Mouse (Mus musculus) stomach, embryonic 16.5 days (tissue): ENCODE measurements around the gene Adk. TPM values are rescaled to one million over a fixed set of nuclear protein-coding genes. Genes with fewer than 3 reads are reported as not detected.

Experiments used
- ATAC-seq: fragments of 200-750 bp; cut with Nextera tagmentation; 2 replicates; pipeline ENCODE4 v1.8.0; 2017; ENCODE audit warnings: moderate number of reproducible peaks, moderate TSS enrichment; ENCODE audit not compliant: insufficient read depth, low FRiP score
- H3K27ac ChIP-seq: fragments of 300-500 bp; sonication (generic); 2 replicates; pipeline ENCODE4 v1.5.1; 2014; ENCODE audit warnings: low read length
- H3K27me3 ChIP-seq: fragments of 300-500 bp; sonication (generic); 2 replicates; pipeline ENCODE4 v1.6.1; 2014; ENCODE audit warnings: low read length, control low read depth, mixed read lengths; ENCODE audit not compliant: control insufficient read depth, insufficient read depth
- H3K36me3 ChIP-seq: fragments of 300-500 bp; sonication (generic); 2 replicates; pipeline ENCODE4 v1.6.1; 2014; ENCODE audit warnings: low read length; ENCODE audit not compliant: control insufficient read depth, insufficient read depth
- H3K4me1 ChIP-seq: fragments of 300-500 bp; sonication (generic); 2 replicates; pipeline ENCODE4 v1.6.1; 2014; ENCODE audit warnings: low read length, control low read depth, mixed read lengths; ENCODE audit not compliant: control insufficient read depth, insufficient read depth
- H3K4me2 ChIP-seq: fragments of 300-500 bp; sonication (generic); 2 replicates; pipeline ENCODE4 v1.6.1; 2014; ENCODE audit warnings: low read depth, low read length, mixed read lengths
- H3K4me3 ChIP-seq: fragments of 300-500 bp; sonication (generic); replicated peaks from 2 replicates; pipeline ENCODE4 v1.5.1; 2014; ENCODE audit warnings: mild to moderate bottlenecking, low read length
- H3K9ac ChIP-seq: fragments of 300-500 bp; sonication (generic); 2 replicates; pipeline ENCODE4 v1.6.1; 2014; ENCODE audit warnings: low read length
- H3K9me3 ChIP-seq: fragments of 300-500 bp; sonication (generic); replicated peaks from 2 replicates; pipeline ENCODE4 v1.6.1; 2016; ENCODE audit warnings: low read length, control low read depth; ENCODE audit not compliant: control insufficient read depth
- WGBS: fragments of 180-500 bp; shearing (Covaris S2); extraction: QIAGEN DNeasy Blood & Tissue Kit; methylation state at CpG from one replicate; pipeline ENCODE4 v1.1.7; 2014; 5-methylcytosine and 5-hydroxymethylcytosine counted together
- polyA plus RNA-seq: library from polyadenylated mRNA; unstranded; fragments of >200 nt; fragmentation: Nextera tagmentation; extraction: Ambion mirVana; gene quantifications from 2 replicates; pipeline ENCODE4 v1.2.1, GENCODE M21; 2015

Adk gene
- polyA plus RNA-seq, 1 experiment from 2014 or later: 151 TPM

DNA sequence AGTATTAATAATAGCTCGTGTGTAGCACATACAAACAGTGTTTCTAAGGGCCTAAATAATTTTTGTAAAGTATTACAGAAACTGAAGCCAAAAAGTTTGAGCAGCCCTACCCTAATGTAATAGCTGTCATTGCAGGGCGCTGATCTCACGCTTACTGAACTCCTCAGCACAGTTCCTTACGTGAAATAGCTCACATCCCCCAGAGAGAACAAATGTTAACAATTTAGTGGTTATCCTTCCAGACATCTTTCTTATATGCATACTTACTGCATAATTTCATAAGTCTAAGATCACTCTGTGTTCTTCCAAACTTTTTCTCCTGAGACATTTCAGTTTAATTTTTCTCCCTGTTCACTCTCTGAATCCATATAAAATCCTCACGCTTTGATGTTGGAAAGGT, 354.6 kb downstream of the Adk start:
- H3K9me3 ChIP-seq: no peaks in the 10 kb centered on the region
- no peak overlapping the region for H3K27ac ChIP-seq
- WGBS: 70% methylated on average over 5 of the region's 5 CpGs
- no peaks in the 10 kb centered on the region for H3K36me3 ChIP-seq
- H3K27me3 ChIP-seq: no peaks in the 10 kb centered on the region
- no peak overlapping the region for H3K9ac ChIP-seq
- 0 out of 2 replicates have a peak, but pooled peaks cover 7% of the 10 kb centered on the region for H3K4me1 ChIP-seq
- H3K4me3 ChIP-seq: no peak overlapping the region
- no peak for ATAC-seq
- no peak overlapping the region for H3K4me2 ChIP-seq

DNA sequence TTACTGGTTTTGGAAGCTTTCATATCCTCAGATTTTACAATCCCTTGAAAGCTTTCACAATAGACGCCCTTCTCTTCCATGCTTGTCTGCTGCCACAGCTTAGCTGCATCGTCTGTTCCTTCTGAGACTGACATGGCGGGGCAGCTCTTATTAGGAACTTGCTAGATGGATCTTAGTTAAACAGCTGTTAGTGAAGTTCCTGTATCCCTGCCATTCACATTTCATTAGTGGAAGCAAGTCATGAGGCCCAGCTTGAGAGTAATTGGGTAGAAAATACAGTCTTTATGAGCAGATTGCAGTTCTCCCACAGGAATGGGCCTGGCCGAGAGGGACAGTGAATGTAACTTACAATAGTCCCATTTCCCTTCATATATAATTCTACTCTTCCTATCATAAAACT, 356.5 kb downstream of the Adk start:
- Histone ChIP-seq H3K4me3 (no peak overlapping the region), H3K4me1 (no peaks in the 10 kb centered on the region), H3K9me3 (no peaks in the 10 kb centered on the region), H3K4me2 (no peak overlapping the region), H3K9ac (no peak overlapping the region), H3K27me3 (no peaks in the 10 kb centered on the region), H3K27ac (no peak overlapping the region), H3K36me3 (no peaks in the 10 kb centered on the region)
- no peak for ATAC-seq
- WGBS: 87% methylated on average over 4 of the region's 4 CpGs

- ATAC-seq: no peak
- no peak overlapping the region for H3K4me2 ChIP-seq
- H3K27ac ChIP-seq: no peak overlapping the region
- H3K9ac ChIP-seq: no peak overlapping the region
- H3K27me3 ChIP-seq: no peaks in the 10 kb centered on the region
- H3K36me3 ChIP-seq: no peaks in the 10 kb centered on the region
- 60% methylated on average over 7 of the region's 7 CpGs for WGBS
- no peaks in the 10 kb centered on the region for H3K4me1 ChIP-seq
- no peaks in the 10 kb centered on the region for H3K9me3 ChIP-seq
- H3K4me3 ChIP-seq: no peak overlapping the region
Observed at GRCm38 (mm10) chr14:21410769-21411477, 358.5 kb downstream of the Adk start.

DNA sequence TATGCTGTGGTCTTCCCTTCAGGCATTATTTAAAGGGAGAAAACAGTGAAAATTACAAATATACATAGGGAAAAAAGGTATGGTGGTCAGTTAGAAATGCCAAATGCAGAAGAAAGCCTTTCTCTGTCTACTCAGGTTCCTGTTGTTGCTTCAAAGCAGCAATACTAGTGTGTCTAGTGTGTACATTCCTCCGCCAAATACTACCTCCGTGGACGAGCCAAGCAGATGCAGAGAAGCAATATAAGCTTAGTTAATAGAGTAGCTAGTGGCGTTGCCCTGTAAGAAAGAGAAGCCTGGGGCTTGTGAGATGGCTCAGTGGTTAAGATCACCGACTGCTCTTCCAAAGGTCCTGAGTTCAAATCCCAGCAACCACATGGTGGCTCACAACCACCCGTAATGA, 359.1 kb downstream of the Adk start:
- no peak overlapping the region for H3K4me2 ChIP-seq
- H3K9me3 ChIP-seq: no peaks in the 10 kb centered on the region
- ATAC-seq: no peak
- WGBS: 81% methylated on average over 6 of the region's 6 CpGs
- no peak overlapping the region for H3K4me3 ChIP-seq
- no peaks in the 10 kb centered on the region for H3K4me1 ChIP-seq
- H3K9ac ChIP-seq: no peak overlapping the region
- H3K27me3 ChIP-seq: no peaks in the 10 kb centered on the region
- H3K36me3 ChIP-seq: no peaks in the 10 kb centered on the region
- no peak overlapping the region for H3K27ac ChIP-seq

- ATAC-seq: no peak
- Histone ChIP-seq H3K36me3 (no peaks in the 10 kb centered on the region), H3K4me2 (no peak overlapping the region), H3K27me3 (no peaks in the 10 kb centered on the region), H3K4me3 (no peak overlapping the region), H3K27ac (no peak overlapping the region), H3K9ac (no peak overlapping the region), H3K4me1 (no peaks in the 10 kb centered on the region), H3K9me3 (no peaks in the 10 kb centered on the region)
- WGBS: 76% methylated on average over 7 of the region's 7 CpGs
Observed at GRCm38 (mm10) chr14:21418332-21418731, 366.0 kb downstream of the Adk start.

GRCm38 (mm10) chr14:21427369-21427768, 375.0 kb downstream of the Adk start:
- Histone ChIP-seq H3K27me3 (no peaks in the 10 kb centered on the region), H3K4me1 (no peaks in the 10 kb centered on the region), H3K36me3 (no peaks in the 10 kb centered on the region), H3K9me3 (no peaks in the 10 kb centered on the region), H3K4me2 (no peak overlapping the region), H3K9ac (no peak overlapping the region), H3K4me3 (no peak overlapping the region), H3K27ac (no peak overlapping the region)
- ATAC-seq: peak; percentile 56; the same call in 1 of the 2 replicates
- 65% methylated on average over 7 of the region's 7 CpGs for WGBS

GRCm38 (mm10) chr14:21433415-21433814, 381.0 kb downstream of the Adk start:
- no peak for ATAC-seq
- Histone ChIP-seq H3K4me3 (no peak overlapping the region), H3K27ac (no peak overlapping the region), H3K36me3 (no peaks in the 10 kb centered on the region), H3K4me2 (no peak overlapping the region), H3K9me3 (no peaks in the 10 kb centered on the region), H3K4me1 (peaks cover 4% of the 10 kb centered on the region; the same call in 1 of the 2 replicates), H3K27me3 (no peaks in the 10 kb centered on the region), H3K9ac (no peak overlapping the region)
- WGBS: 77% methylated on average over 4 of the region's 4 CpGs

- WGBS: 63% methylated on average over 5 of the region's 5 CpGs
- no peaks in the 10 kb centered on the region for H3K36me3 ChIP-seq
- no peak overlapping the region for H3K4me3 ChIP-seq
- peaks cover 4% of the 10 kb centered on the region; the same call in 1 of the 2 replicates for H3K4me1 ChIP-seq
- ATAC-seq: no peak
- H3K4me2 ChIP-seq: no peak overlapping the region
- no peak overlapping the region for H3K9ac ChIP-seq
- no peaks in the 10 kb centered on the region for H3K9me3 ChIP-seq
- H3K27ac ChIP-seq: no peak overlapping the region
- no peaks in the 10 kb centered on the region for H3K27me3 ChIP-seq
Observed at GRCm38 (mm10) chr14:21433995-21434394, 381.6 kb downstream of the Adk start.

- Histone ChIP-seq H3K4me1 (peaks cover 8% of the 10 kb centered on the region), H3K27me3 (no peaks in the 10 kb centered on the region), H3K9ac (no peak overlapping the region), H3K4me2 (no peak overlapping the region), H3K27ac (no peak overlapping the region), H3K36me3 (no peaks in the 10 kb centered on the region), H3K4me3 (no peak overlapping the region), H3K9me3 (no peaks in the 10 kb centered on the region)
- 39% methylated on average over 9 of the region's 9 CpGs for WGBS
- ATAC-seq: no peak
Observed at GRCm38 (mm10) chr14:21434686-21435085, 382.3 kb downstream of the Adk start.
